Mouse (Mus musculus): ENCODE results near the gene Fam192a. TPM values are rescaled to one million over a fixed set of nuclear protein-coding genes. Genes with fewer than 3 reads are reported as not detected.

Gene Fam192a
- 53.3 and 65.7 TPM in 2 replicates for total RNA-seq (2014; fragmentation: Nextera tagmentation)
- total RNA-seq (2017): 81.1 and 103 TPM in 2 replicates
- 103 and 122 TPM in 2 replicates for polyA plus RNA-seq (2012)

- ATAC-seq (ENCODE audit: extremely low read depth, insufficient number of reproducible peaks, low FRiP score, poor library complexity, severe bottlenecking) (peak; percentile 97), DNase-seq (ENCODE audit: low spot score) (peak; percentile 100)
- Histone ChIP-seq H3K36me3 (replicated peaks) (peaks cover 21% of the 10 kb centered on the region), H3K27me3 (ENCODE audit: insufficient read depth, low read length) (no peaks in the 10 kb centered on the region), H3K4me1 (ENCODE audit: insufficient read depth, low read depth, low read length) (peaks cover 35% of the 10 kb centered on the region), H3K4me3 (ENCODE audit: low read depth, low read length) (peak within 1 kb of the TSS; percentile 84), H3K9me3 (replicated peaks) (no peaks in the 10 kb centered on the region)
- TF ChIP-seq GATA2 (IDR thresholded peaks at IDR 0.05; ENCODE audit: borderline replicate concordance, low read depth, low read length) (no peak), POLR2AphosphoS5 (IDR thresholded peaks at IDR 0.05; ENCODE audit: insufficient replicate concordance, low read depth, low read length) (no peak), TAL1 (conservative IDR thresholded peaks at IDR 0.05; ENCODE audit: low read depth, low read length) (no peak), GATA1 (IDR thresholded peaks at IDR 0.05; ENCODE audit: borderline replicate concordance, low read length) (no peak), CTCF (IDR thresholded peaks at IDR 0.05; ENCODE audit: low read depth, low read length) (no peak)
Observed at GRCm38 (mm10) chr8:94601607-94602385, at the start of gene Fam192a, which contains the start of gene Rspry1. TSS of gene Fam192a (minus strand) at chr8:94601997. TSS of gene Rspry1 (plus strand) at chr8:94601937.

DNA sequence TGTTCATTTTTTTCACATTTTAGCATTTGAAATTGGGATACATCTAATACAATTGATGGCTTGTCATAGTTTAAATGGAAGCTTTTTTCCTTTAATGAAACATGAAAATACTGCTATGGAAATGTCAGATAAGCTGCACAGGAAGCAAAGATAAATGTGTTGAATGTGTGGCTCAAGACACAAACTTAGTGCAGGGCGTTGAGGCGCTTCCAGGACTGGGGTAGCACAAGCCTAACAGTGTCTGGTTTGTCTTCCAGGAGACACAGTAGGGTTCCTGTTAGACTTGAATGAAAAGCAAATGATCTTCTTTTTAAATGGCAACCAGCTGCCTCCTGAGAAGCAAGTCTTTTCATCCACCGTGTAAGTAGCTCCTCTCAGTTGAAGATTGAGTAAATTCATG is 47.7 kb upstream of the Fam192a start:
- DNase-seq (ENCODE audit: low spot score) (no peak), ATAC-seq (ENCODE audit: extremely low read depth, insufficient number of reproducible peaks, low FRiP score, poor library complexity, severe bottlenecking) (no peak)
- H3K27me3 ChIP-seq (ENCODE audit: insufficient read depth, low read length): no peaks in the 10 kb centered on the region
- TF ChIP-seq TAL1 (conservative IDR thresholded peaks at IDR 0.05; ENCODE audit: low read depth, low read length) (no peak), GATA2 (IDR thresholded peaks at IDR 0.05; ENCODE audit: borderline replicate concordance, low read depth, low read length) (no peak), GATA1 (IDR thresholded peaks at IDR 0.05; ENCODE audit: borderline replicate concordance, low read length) (no peak), CTCF (IDR thresholded peaks at IDR 0.05; ENCODE audit: low read depth, low read length) (no peak), POLR2AphosphoS5 (IDR thresholded peaks at IDR 0.05; ENCODE audit: insufficient replicate concordance, low read depth, low read length) (no peak)
- H3K9me3 ChIP-seq (replicated peaks): no peaks in the 10 kb centered on the region
- no peak overlapping the region for H3K4me3 ChIP-seq (ENCODE audit: low read depth, low read length)
- peaks cover 77% of the 10 kb centered on the region for H3K36me3 ChIP-seq (replicated peaks)
- peaks cover 17% of the 10 kb centered on the region for H3K4me1 ChIP-seq (ENCODE audit: insufficient read depth, low read depth, low read length)

- H3K4me3 ChIP-seq (ENCODE audit: low read depth, low read length): no peak overlapping the region
- no peak for TF ChIP-seq CTCF (IDR thresholded peaks at IDR 0.05; ENCODE audit: low read depth, low read length)
- no peak for TF ChIP-seq TAL1 (conservative IDR thresholded peaks at IDR 0.05; ENCODE audit: low read depth, low read length)
- no peak for TF ChIP-seq POLR2AphosphoS5 (IDR thresholded peaks at IDR 0.05; ENCODE audit: insufficient replicate concordance, low read depth, low read length)
- TF ChIP-seq GATA1 (IDR thresholded peaks at IDR 0.05; ENCODE audit: borderline replicate concordance, low read length): no peak
- no peak for TF ChIP-seq GATA2 (IDR thresholded peaks at IDR 0.05; ENCODE audit: borderline replicate concordance, low read depth, low read length)
- no peaks in the 10 kb centered on the region for H3K27me3 ChIP-seq (ENCODE audit: insufficient read depth, low read length)
- DNase-seq (ENCODE audit: low spot score): no peak
- no peaks in the 10 kb centered on the region for H3K9me3 ChIP-seq (replicated peaks)
- peaks cover 22% of the 10 kb centered on the region for H3K4me1 ChIP-seq (ENCODE audit: insufficient read depth, low read depth, low read length)
- H3K36me3 ChIP-seq (replicated peaks): peaks cover 74% of the 10 kb centered on the region
- ATAC-seq (ENCODE audit: extremely low read depth, insufficient number of reproducible peaks, low FRiP score, poor library complexity, severe bottlenecking): no peak
Observed at GRCm38 (mm10) chr8:94646165-94646564, 44.4 kb upstream of the Fam192a start.

GRCm38 (mm10) chr8:94645202-94645601 is 43.4 kb upstream of the Fam192a start:
- Histone ChIP-seq H3K9me3 (replicated peaks) (no peaks in the 10 kb centered on the region), H3K4me1 (ENCODE audit: insufficient read depth, low read depth, low read length) (peaks cover 22% of the 10 kb centered on the region), H3K4me3 (ENCODE audit: low read depth, low read length) (no peak overlapping the region), H3K36me3 (replicated peaks) (peaks cover 79% of the 10 kb centered on the region), H3K27me3 (ENCODE audit: insufficient read depth, low read length) (no peaks in the 10 kb centered on the region)
- TF ChIP-seq CTCF (IDR thresholded peaks at IDR 0.05; ENCODE audit: low read depth, low read length): no peak
- no peak for TF ChIP-seq POLR2AphosphoS5 (IDR thresholded peaks at IDR 0.05; ENCODE audit: insufficient replicate concordance, low read depth, low read length)
- no peak for TF ChIP-seq GATA2 (IDR thresholded peaks at IDR 0.05; ENCODE audit: borderline replicate concordance, low read depth, low read length)
- DNase-seq (ENCODE audit: low spot score) (no peak), ATAC-seq (ENCODE audit: extremely low read depth, insufficient number of reproducible peaks, low FRiP score, poor library complexity, severe bottlenecking) (peak; percentile 40; the same call in 1 of the 2 replicates)

- H3K36me3 ChIP-seq (replicated peaks): peaks cover 87% of the 10 kb centered on the region
- no peak for ATAC-seq (ENCODE audit: extremely low read depth, insufficient number of reproducible peaks, low FRiP score, poor library complexity, severe bottlenecking)
- H3K9me3 ChIP-seq (replicated peaks): no peaks in the 10 kb centered on the region
- no peak overlapping the region for H3K4me3 ChIP-seq (ENCODE audit: low read depth, low read length)
- DNase-seq (ENCODE audit: low spot score): no peak
- H3K4me1 ChIP-seq (ENCODE audit: insufficient read depth, low read depth, low read length): peaks cover 20% of the 10 kb centered on the region
- H3K27me3 ChIP-seq (ENCODE audit: insufficient read depth, low read length): no peaks in the 10 kb centered on the region
- no peak for TF ChIP-seq GATA2 (IDR thresholded peaks at IDR 0.05; ENCODE audit: borderline replicate concordance, low read depth, low read length)
- TF ChIP-seq TAL1 (conservative IDR thresholded peaks at IDR 0.05; ENCODE audit: low read depth, low read length): no peak
- no peak for TF ChIP-seq GATA1 (IDR thresholded peaks at IDR 0.05; ENCODE audit: borderline replicate concordance, low read length)
- no peak for TF ChIP-seq CTCF (IDR thresholded peaks at IDR 0.05; ENCODE audit: low read depth, low read length)
- no peak for TF ChIP-seq POLR2AphosphoS5 (IDR thresholded peaks at IDR 0.05; ENCODE audit: insufficient replicate concordance, low read depth, low read length)
Observed at GRCm38 (mm10) chr8:94641938-94642337, 40.1 kb upstream of the Fam192a start.

DNA sequence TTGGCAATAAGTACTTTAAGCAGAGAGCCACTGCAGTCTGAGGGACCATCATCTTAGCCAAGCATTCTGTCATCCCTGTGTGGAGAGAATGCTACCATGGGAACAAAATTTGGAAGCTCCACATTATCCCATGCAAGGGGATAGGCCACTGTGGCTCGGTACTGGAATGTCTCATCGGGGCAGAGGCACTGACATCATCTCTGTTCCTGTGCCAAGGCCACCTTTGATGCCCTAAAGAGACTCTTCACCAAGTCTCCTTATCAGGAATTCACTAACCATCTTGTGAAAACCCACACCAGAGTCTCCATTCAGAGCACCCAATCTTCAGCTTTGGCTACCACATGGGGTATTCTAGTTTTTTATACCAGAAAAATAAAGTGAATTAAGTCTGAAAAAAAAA is 39.4 kb upstream of the Fam192a start:
- H3K9me3 ChIP-seq (replicated peaks): no peaks in the 10 kb centered on the region
- peaks cover 86% of the 10 kb centered on the region for H3K36me3 ChIP-seq (replicated peaks)
- H3K4me1 ChIP-seq (ENCODE audit: insufficient read depth, low read depth, low read length): peaks cover 23% of the 10 kb centered on the region
- H3K27me3 ChIP-seq (ENCODE audit: insufficient read depth, low read length): no peaks in the 10 kb centered on the region
- H3K4me3 ChIP-seq (ENCODE audit: low read depth, low read length): no peak overlapping the region
- DNase-seq (ENCODE audit: low spot score) (no peak), ATAC-seq (ENCODE audit: extremely low read depth, insufficient number of reproducible peaks, low FRiP score, poor library complexity, severe bottlenecking) (no peak)
- TF ChIP-seq GATA2 (IDR thresholded peaks at IDR 0.05; ENCODE audit: borderline replicate concordance, low read depth, low read length) (no peak), TAL1 (conservative IDR thresholded peaks at IDR 0.05; ENCODE audit: low read depth, low read length) (no peak), CTCF (IDR thresholded peaks at IDR 0.05; ENCODE audit: low read depth, low read length) (no peak), POLR2AphosphoS5 (IDR thresholded peaks at IDR 0.05; ENCODE audit: insufficient replicate concordance, low read depth, low read length) (no peak), GATA1 (IDR thresholded peaks at IDR 0.05; ENCODE audit: borderline replicate concordance, low read length) (no peak)

All from G1E (cell line).